Mouse (Mus musculus) brain, embryonic 14.5 days (tissue): ENCODE measurements around the gene Ttc17.

ENCODE experiments used
- CTCF ChIP-seq: fragments of 200-500 bp; IDR thresholded peaks from 2 replicates; pipeline ENCODE4 v1.5.1; 2012; ENCODE audit warnings: inconsistent platforms, mild to moderate bottlenecking, moderate library complexity, borderline replicate concordance; ENCODE audit not compliant: insufficient read depth, insufficient read length; ENCODE audit errors: extremely low read depth
- POLR2A ChIP-seq: fragments of 200-500 bp; IDR thresholded peaks from 2 replicates; pipeline ENCODE4 v1.6.1; 2012; ENCODE audit warnings: mild to moderate bottlenecking, inconsistent platforms, borderline replicate concordance; ENCODE audit not compliant: poor library complexity, insufficient read depth, insufficient read length, severe bottlenecking; ENCODE audit errors: extremely low read depth

- TF ChIP-seq CTCF (no peak), POLR2A (no peak)
These were observed 3.9 kb downstream of the Ttc17 start for GRCm38 (mm10) chr2:94402561-94402960.
